ENCODE assay signal across 19 mouse cellular contexts in genomic region chr11:83371267-83371666, GRCm38 (mm10). TPM values are rescaled to one million over a fixed set of nuclear protein-coding genes. Genes with fewer than 3 reads are reported as not detected.
DNase-seq lines count a peak whose midpoint lies in the region; ATAC-seq and TF ChIP-seq lines count a peak whose summit lies in the region.
"Had no signal": no experiment of that assay in that cellular context is flagged by ENCODE, and none has a peak within 500 bp of the region (broad histone marks: within the 10 kb centered on the region; RNA-seq: fewer than 3 reads in every experiment).

No protein-coding gene starts in this region.

- H3K9me3 ChIP-seq in CH12.LX (replicated peaks; ENCODE audit: low read length) = no peaks in the 10 kb centered on the region
- no peaks in the 10 kb centered on the region for H3K9me3 ChIP-seq in liver, postnatal 0 days (ENCODE audit: low read length)
- H3K9me3 ChIP-seq: forebrain, embryonic 15.5 days; hindbrain, embryonic 15.5 days; lung, embryonic 15.5 days had no signal

- no peak overlapping the region for H3K4me2 ChIP-seq in CH12.LX (ENCODE audit: insufficient read depth, low read depth, poor library complexity, severe bottlenecking)
- H3K4me2 ChIP-seq in liver, postnatal 0 days (ENCODE audit: low read depth, low read length) = no peak overlapping the region
- H3K4me2 ChIP-seq: forebrain, embryonic 15.5 days; hindbrain, embryonic 15.5 days; liver, embryonic 11.5 days; lung, embryonic 15.5 days had no signal

- no peaks in the 10 kb centered on the region for H3K27me3 ChIP-seq in CH12.LX (replicated peaks)
- H3K27me3 ChIP-seq in liver, postnatal 0 days (ENCODE audit: insufficient read depth, low read length) = no peaks in the 10 kb centered on the region
- H3K27me3 ChIP-seq: forebrain, embryonic 15.5 days; hindbrain, embryonic 15.5 days; lung, embryonic 15.5 days had no signal

- dilution Hi-C loops in CH12.LX (cut with MboI; ENCODE audit: extremely low pct_ligation_motif_present, extremely low pct_unique_long_range_greater_than_20kb, low sequenced_read_pairs) = no loop called here

- ATAC-seq in frontal cortex, adult (ENCODE audit: low TSS enrichment) = peak; percentile 94
- no peak for ATAC-seq in liver, postnatal 0 days
- ATAC-seq: forebrain, embryonic 15.5 days had no signal

- peaks cover 5 to 37% of the 10 kb centered on the region in 2 experiments; a peak in 3 of 4 replicates for H3K4me1 ChIP-seq in CH12.LX (ENCODE audit: control insufficient read depth in 1 of 2, insufficient read depth in 2 of 2)
- no peaks in the 10 kb centered on the region for H3K4me1 ChIP-seq in liver, postnatal 0 days (ENCODE audit: insufficient read depth)
- H3K4me1 ChIP-seq: forebrain, embryonic 15.5 days; hindbrain, embryonic 15.5 days; lung, embryonic 15.5 days had no signal

- TF ChIP-seq RAD21 in CH12.LX (IDR thresholded peaks at IDR 0.05; ENCODE audit: low read depth, low read length) = no peak; the same call in 1 of the 2 replicates

- peak; percentile 66 for TF ChIP-seq EP300 in CH12.LX (IDR thresholded peaks at IDR 0.05; ENCODE audit: low read length)
- no peak for TF ChIP-seq EP300 in liver, postnatal 0 days (IDR thresholded peaks at IDR 0.05; ENCODE audit: low read depth)

- H3K27ac ChIP-seq in CH12.LX (ENCODE audit: insufficient read depth, low read depth) = no peak overlapping the region
- no peak overlapping the region for H3K27ac ChIP-seq in liver, postnatal 0 days (ENCODE audit: low read depth)
- H3K27ac ChIP-seq: forebrain, embryonic 15.5 days; hindbrain, embryonic 15.5 days; lung, embryonic 15.5 days had no signal

- WGBS in liver, postnatal 0 days (ENCODE audit: insufficient replicate concordance) = 80% methylated on average over 4 of the region's 4 CpGs

- H3K79me2 ChIP-seq in CH12.LX (replicated peaks; ENCODE audit: control insufficient read depth, extremely low read depth, insufficient read depth, poor library complexity, severe bottlenecking) = no peaks in the 10 kb centered on the region

- TF ChIP-seq POLR2A in CH12.LX (IDR thresholded peaks at IDR 0.05; ENCODE audit: low read depth, low read length) = no peak

- H3K9ac ChIP-seq in CH12.LX (ENCODE audit: insufficient read depth, low read depth) = no peak overlapping the region
- no peak overlapping the region for H3K9ac ChIP-seq in liver, postnatal 0 days (replicated peaks)
- H3K9ac ChIP-seq: forebrain, embryonic 15.5 days; hindbrain, embryonic 15.5 days; lung, embryonic 15.5 days had no signal

- no peak for DNase-seq in frontal cortex, postnatal 25 days (ENCODE audit: low spot score in 2 of 2)
- DNase-seq in CH12.LX (ENCODE audit: extremely low read depth) (peak; percentile 88), MN1 (ENCODE audit: low spot score) (no peak)
- peak; percentile 24 for DNase-seq in cerebellum, adult 8-10 months
- peak; percentile 43 to 46 for DNase-seq in left cerebral cortex, postnatal 14 days (ENCODE audit: low spot score in 2 of 2)
- DNase-seq in adrenal gland, adult 18-20 months (ENCODE audit: low spot score in 2 of 2) = no peak
- no peak for DNase-seq in liver, postnatal 0 days
- DNase-seq: adrenal gland, adult 2 months; heart, postnatal 10 days; midbrain, embryonic 14.5 days had no signal

- TF ChIP-seq CTCF in CH12.LX (conservative IDR thresholded peaks at IDR 0.05 in 1 of 2, IDR thresholded peaks at IDR 0.05 in 1 of 2; ENCODE audit: low read depth in 2 of 2, low read length in 2 of 2) = no peak
- TF ChIP-seq CTCF in liver, postnatal 0 days (IDR thresholded peaks at IDR 0.05; ENCODE audit: low read depth) = no peak

- H3K36me3 ChIP-seq in CH12.LX (replicated peaks in 1 of 2; ENCODE audit: control insufficient read depth in 1 of 2, insufficient read depth in 1 of 2, low read length in 1 of 2) = peaks cover 44 to 74% of the 10 kb centered on the region in 2 experiments
- peaks cover 46% of the 10 kb centered on the region for H3K36me3 ChIP-seq in liver, postnatal 0 days (replicated peaks; ENCODE audit: insufficient read depth, low read length)

- in situ Hi-C loops in CH12.LX (cut with MboI; ENCODE audit: low pct_ligation_motif_present, low pct_unique_long_range_greater_than_20kb, low sequenced_read_pairs) = no loop called here

- H3K4me3 ChIP-seq in CH12.LX (replicated peaks in 1 of 3; ENCODE audit: low read depth in 2 of 3, low read length in 2 of 3, poor library complexity in 1 of 3) = no peak overlapping the region
- H3K4me3 ChIP-seq in liver, postnatal 0 days (ENCODE audit: low read depth, low read length) = no peak overlapping the region
- H3K4me3 ChIP-seq: forebrain, embryonic 15.5 days; hindbrain, embryonic 15.5 days; lung, embryonic 15.5 days had no signal

- intact Hi-C loops in left cerebral cortex, postnatal 14 days (cut with DNase I) = loop anchor here (5.0 kb wide), 1 partner anchor 36 kb away; the partner anchor contains the start of gene Rasl10b

TF ChIP-seq in CH12.LX, 34 proteins besides CTCF, POLR2A, EP300 and RAD21:
- TF ChIP-seq CHD1 (IDR thresholded peaks at IDR 0.05; ENCODE audit: low read depth, low read length) (no peak), HCFC1 (IDR thresholded peaks at IDR 0.05; ENCODE audit: low read depth, low read length) (no peak), JUND (conservative IDR thresholded peaks at IDR 0.05; ENCODE audit: low read depth, low read length) (no peak), TBP (conservative IDR thresholded peaks at IDR 0.05; ENCODE audit: low read depth, low read length) (0 out of 2 replicates have a peak, but pooled peaks have one; percentile 12), GABPA (IDR thresholded peaks at IDR 0.05; ENCODE audit: insufficient replicate concordance, low read depth, low read length) (no peak), PAX5 (IDR thresholded peaks at IDR 0.05; ENCODE audit: low read length) (no peak)
TF ChIP-seq in CH12.LX: peak in this region for 1.

RNA-seq across cellular contexts. Expression of gene Rasl10b, which starts 37.7 kb away (rescaled TPM):
- total RNA-seq in CH12.LX (2012; rRNA removed) (0.21 and 0.42 TPM in 2 replicates), CH12.LX (2014; rRNA removed) (not detected in 2 replicates)
- 0.08 TPM in 1 of 2 replicates, not detected in the other for polyA plus RNA-seq in CH12.LX (2012; ENCODE audit: insufficient read length, low read depth)
- 100 to 1,000 TPM; 229 to 234 TPM for total RNA-seq in left cerebral cortex, postnatal 14 days (2021)
- 10 to 100 TPM; 11.4 to 12.4 TPM for total RNA-seq in adrenal gland, adult 18-20 months (2021)
- polyA plus RNA-seq in liver, postnatal 0 days (2015; fragmentation: Nextera tagmentation; extraction: Ambion mirVana) = 0.05 TPM in 1 of 2 replicates, not detected in the other

RNA-seq across cellular contexts. Expression of gene Gas2l2, which starts 58.0 kb away (rescaled TPM):
- total RNA-seq in CH12.LX (2012; rRNA removed) = not detected in 2 replicates
- total RNA-seq in CH12.LX (2014; rRNA removed) = not detected in 2 replicates
- polyA plus RNA-seq in CH12.LX (2012; ENCODE audit: insufficient read length, low read depth) = not detected in 2 replicates
- under 1 TPM in 1 of 2 experiments, not detected in 1; 0.34 TPM for total RNA-seq in left cerebral cortex, postnatal 14 days (2021)
- total RNA-seq in adrenal gland, adult 18-20 months (2021) = not detected
- not detected in 2 replicates for polyA plus RNA-seq in liver, postnatal 0 days (2015; fragmentation: Nextera tagmentation; extraction: Ambion mirVana)
- total RNA-seq: adrenal gland, adult 2 months; gastrocnemius, adult 8-10 months; heart, adult 8-10 months; heart, postnatal 10 days had no signal
- polyA plus RNA-seq: adrenal gland, adult 2 months; kidney, embryonic 14.5 days; liver, embryonic 11.5 days; testis, adult 2 months had no signal

Comparison
In these comparisons a context has a peak if more than half of its experiments do, and no peak if none do; other contexts are left out.
1. DNase-seq: peak in CH12.LX (single experiment), cerebellum, adult 8-10 months (single experiment) and left cerebral cortex, postnatal 14 days (2 of 2); none in frontal cortex, postnatal 25 days (0 of 2), adrenal gland, adult 18-20 months (0 of 2), liver, postnatal 0 days (single experiment) and MN1 (single experiment).
2. RNA of gene Rasl10b, which starts 37.7 kb away (total RNA-seq): 229 to 234 TPM in left cerebral cortex, postnatal 14 days; 11.4 to 12.4 TPM in adrenal gland, adult 18-20 months and 0.21 to 0.42 TPM in CH12.LX; every median in the first group is over 10 times any median in the second.